Mouse (Mus musculus) CH12.LX (cell line): ENCODE results near the gene P2ry12. TPM values are rescaled to one million over a fixed set of nuclear protein-coding genes. Genes with fewer than 3 reads are reported as not detected.

Source experiments
- DNase-seq: peaks from one replicate; pipeline ENCODE4 v3.0.0-alpha.2; 2013; ENCODE audit errors: extremely low read depth
- H3K27ac ChIP-seq: 2 replicates; pipeline ENCODE4 v1.5.1; 2012; ENCODE audit warnings: low read depth, mild to moderate bottlenecking, control low read depth, moderate library complexity; ENCODE audit not compliant: insufficient read depth
- H3K27me3 ChIP-seq: replicated peaks from 2 replicates; pipeline ENCODE3; 2012; ENCODE audit warnings: inconsistent platforms
- H3K36me3 ChIP-seq, 2 experiments: replicated peaks in 1 of 2; 2 replicates each; pipeline versions ENCODE3 to v1.6.1; 2012; ENCODE audit warnings: inconsistent platforms in 1 of 2, low read length in 1 of 2, mild to moderate bottlenecking in 1 of 2, mixed read lengths in 1 of 2, moderate library complexity in 1 of 2; ENCODE audit not compliant: control insufficient read depth in 1 of 2, insufficient read depth in 1 of 2
- H3K4me1 ChIP-seq, 2 experiments: 2 replicates each; pipeline ENCODE4 v1.6.1; 2012; ENCODE audit warnings: inconsistent platforms in 1 of 2, moderate library complexity in 1 of 2; ENCODE audit not compliant: insufficient read depth in 2 of 2, control insufficient read depth in 1 of 2
- H3K4me2 ChIP-seq: 2 replicates; pipeline ENCODE4 v1.6.1; 2012; ENCODE audit warnings: low read depth, mild to moderate bottlenecking, control low read depth; ENCODE audit not compliant: poor library complexity, insufficient read depth, severe bottlenecking
- H3K4me3 ChIP-seq, 3 experiments: fragments of 150-350 bp in 1 of 3; sonication (generic) in 1 of 3; replicated peaks in 1 of 3; 2 replicates each; pipeline versions ENCODE3 to v1.5.1; 2011 to 2012; ENCODE audit warnings: low read depth in 2 of 3, low read length in 2 of 3, mild to moderate bottlenecking in 2 of 3, moderate library complexity in 2 of 3, control low read depth in 1 of 3, improper control_type of control experiment in 1 of 3, inconsistent platforms in 1 of 3, mixed read lengths in 1 of 3; ENCODE audit not compliant: poor library complexity in 1 of 3
- H3K79me2 ChIP-seq: replicated peaks from 2 replicates; pipeline ENCODE4 v1.6.1; 2012; ENCODE audit warnings: mild to moderate bottlenecking, moderate library complexity; ENCODE audit not compliant: control insufficient read depth, poor library complexity, insufficient read depth, severe bottlenecking; ENCODE audit errors: extremely low read depth
- H3K9ac ChIP-seq: 2 replicates; pipeline ENCODE4 v1.6.1; 2012; ENCODE audit warnings: low read depth, mild to moderate bottlenecking, control low read depth, moderate library complexity; ENCODE audit not compliant: insufficient read depth
- H3K9me3 ChIP-seq: replicated peaks from 2 replicates; pipeline ENCODE3; 2012; ENCODE audit warnings: low read length, inconsistent platforms, mixed read lengths
- CHD1 ChIP-seq: IDR thresholded peaks from 2 replicates; pipeline ENCODE4 v1.6.1; 2012; ENCODE audit warnings: low read depth, low read length, improper control_type of control experiment, inconsistent platforms
- CTCF ChIP-seq, 2 experiments: IDR thresholded peaks in 1 of 2; conservative IDR thresholded peaks in 1 of 2; 2 replicates each; pipeline ENCODE4 v1.5.1; 2011 to 2012; ENCODE audit warnings: low read depth in 2 of 2, low read length in 2 of 2, improper control_type of control experiment in 1 of 2, inconsistent platforms in 1 of 2, mild to moderate bottlenecking in 1 of 2, moderate library complexity in 1 of 2
- ELF1 ChIP-seq: IDR thresholded peaks from 2 replicates; pipeline ENCODE4 v1.6.1; 2014; ENCODE audit warnings: low read depth, mild to moderate bottlenecking, inconsistent platforms, low read length, improper control_type of control experiment
- EP300 ChIP-seq: IDR thresholded peaks from 2 replicates; pipeline ENCODE4 v1.6.1; 2011; ENCODE audit warnings: low read length, improper control_type of control experiment
- HCFC1 ChIP-seq: IDR thresholded peaks from 2 replicates; pipeline ENCODE4 v1.6.1; 2012; ENCODE audit warnings: low read depth, mild to moderate bottlenecking, inconsistent platforms, low read length, improper control_type of control experiment
- IRF4 ChIP-seq: IDR thresholded peaks from 2 replicates; pipeline ENCODE4 v1.6.1; 2014; ENCODE audit warnings: low read depth, mild to moderate bottlenecking, inconsistent platforms, low read length, improper control_type of control experiment
- JUN ChIP-seq: IDR thresholded peaks from 2 replicates; pipeline ENCODE4 v1.6.1; 2011; ENCODE audit warnings: low read depth, mild to moderate bottlenecking, low read length, improper control_type of control experiment, moderate library complexity; ENCODE audit not compliant: insufficient read depth
- MAFK ChIP-seq: IDR thresholded peaks from 2 replicates; pipeline ENCODE4 v1.6.1; 2011; ENCODE audit warnings: low read length, improper control_type of control experiment; ENCODE audit not compliant: insufficient replicate concordance
- MAZ ChIP-seq: IDR thresholded peaks from 2 replicates; pipeline ENCODE4 v1.6.1; 2012; ENCODE audit warnings: low read depth, mild to moderate bottlenecking, inconsistent platforms, low read length, improper control_type of control experiment, moderate library complexity
- MEF2A ChIP-seq: IDR thresholded peaks from 2 replicates; pipeline ENCODE4 v1.6.1; 2014; ENCODE audit warnings: low read depth, mild to moderate bottlenecking, inconsistent platforms, low read length, improper control_type of control experiment, borderline replicate concordance
- MYC ChIP-seq: IDR thresholded peaks from 2 replicates; pipeline ENCODE4 v1.6.1; 2011; ENCODE audit warnings: low read depth, mild to moderate bottlenecking, improper control_type of control experiment, low read length
- POLR2AphosphoS2 ChIP-seq: IDR thresholded peaks from 2 replicates; pipeline ENCODE4 v1.6.1; 2011; ENCODE audit warnings: low read depth, low read length, improper control_type of control experiment
- RAD21 ChIP-seq: IDR thresholded peaks from 2 replicates; pipeline ENCODE4 v1.6.1; 2011; ENCODE audit warnings: low read depth, mild to moderate bottlenecking, low read length, improper control_type of control experiment, moderate library complexity
- RCOR1 ChIP-seq: conservative IDR thresholded peaks from 2 replicates; pipeline ENCODE4 v1.6.1; 2012; ENCODE audit warnings: low read depth, mild to moderate bottlenecking, inconsistent platforms, low read length, improper control_type of control experiment
- SIN3A ChIP-seq: IDR thresholded peaks from 2 replicates; pipeline ENCODE4 v1.6.1; 2012; ENCODE audit warnings: low read length, improper control_type of control experiment, inconsistent platforms
- SMC3 ChIP-seq: IDR thresholded peaks from 2 replicates; pipeline ENCODE4 v1.6.1; 2011; ENCODE audit warnings: low read depth, low read length, improper control_type of control experiment
- USF2 ChIP-seq: conservative IDR thresholded peaks from 2 replicates; pipeline ENCODE4 v1.6.1; 2011; ENCODE audit warnings: low read depth, low read length, improper control_type of control experiment
- ZC3H11A ChIP-seq: IDR thresholded peaks from 2 replicates; pipeline ENCODE4 v1.6.1; 2012; ENCODE audit warnings: low read depth, mild to moderate bottlenecking, inconsistent platforms, low read length, improper control_type of control experiment
- ZKSCAN1 ChIP-seq: IDR thresholded peaks from 2 replicates; pipeline ENCODE4 v1.6.1; 2012; ENCODE audit warnings: low read depth, inconsistent platforms, low read length, improper control_type of control experiment, borderline replicate concordance
- ZMIZ1 ChIP-seq: IDR thresholded peaks from 2 replicates; pipeline ENCODE4 v1.6.1; 2012; ENCODE audit warnings: low read depth, mild to moderate bottlenecking, inconsistent platforms, low read length, improper control_type of control experiment
- dilution Hi-C: fragments of 300-500 bp; cut with MboI; formaldehyde crosslinking; loops from 2 replicates; pipeline ENCODE4 v1.14.3; 2020; ENCODE audit warnings: low sequenced_read_pairs; ENCODE audit not compliant: extremely low pct_unique_long_range_greater_than_20kb, extremely low pct_ligation_motif_present
- in situ Hi-C: fragments of 300-500 bp; cut with MboI; formaldehyde crosslinking; loops from 3 replicates; pipeline ENCODE4 v1.14.3; 2019; ENCODE audit warnings: low sequenced_read_pairs, low pct_ligation_motif_present, low pct_unique_long_range_greater_than_20kb, mixed read lengths
- polyA plus RNA-seq: library from polyadenylated mRNA; unstranded; fragments of >175 nt; gene quantifications from 2 replicates; pipeline ENCODE4 v1.2.1, GENCODE M21; 2012; ENCODE audit warnings: low read depth; ENCODE audit not compliant: insufficient read length
- total RNA-seq, 2 experiments: library from RNA; depleted of rRNA; stranded (reverse); fragments of 300-350 nt in 1 of 2; fragments of >200 nt in 1 of 2; gene quantifications; 2 replicates each; pipeline ENCODE4 v1.2.3; 2012 to 2014

P2ry12 gene
- total and polyA plus RNA-seq, 3 experiments: 0.30 to 0.97 (median 0.33) TPM

- no peak overlapping the region for H3K4me3 ChIP-seq
- H3K4me2 ChIP-seq: no peak overlapping the region
- H3K27me3 ChIP-seq: no peaks in the 10 kb centered on the region
- H3K9me3 ChIP-seq: no peaks in the 10 kb centered on the region
- peaks cover 0 to 6% of the 10 kb centered on the region in 2 experiments; a peak in 1 of 4 replicates for H3K4me1 ChIP-seq
- TF ChIP-seq USF2: no peak
- no peak; the same call in 1 of the 2 replicates for TF ChIP-seq RAD21
- TF ChIP-seq CHD1: no peak
- no peak for TF ChIP-seq ZC3H11A
- no peak for TF ChIP-seq POLR2AphosphoS2
- TF ChIP-seq ELF1: no peak
- TF ChIP-seq ZKSCAN1: no peak
- TF ChIP-seq CTCF (conservative IDR thresholded peaks at IDR 0.05 in 1 of 2, IDR thresholded peaks at IDR 0.05 in 1 of 2; ENCODE audit: low read depth in 2 of 2, low read length in 2 of 2): no peak
- TF ChIP-seq ZMIZ1: no peak
- dilution Hi-C loops: no loop called here
- no peak overlapping the region for H3K9ac ChIP-seq
- in situ Hi-C loops: loop anchor here (10.0 kb wide), 1 partner anchor 144 kb away; no protein-coding TSS in a partner anchor
- no peaks in the 10 kb centered on the region for H3K36me3 ChIP-seq
- no peaks in the 10 kb centered on the region for H3K79me2 ChIP-seq
- DNase-seq: no peak
- H3K27ac ChIP-seq: no peak overlapping the region
Measured at GRCm38 (mm10) chr3:59181134-59181533, 81.5 kb downstream of the P2ry12 start.

- Histone ChIP-seq H3K27me3 (no peaks in the 10 kb centered on the region), H3K9me3 (no peaks in the 10 kb centered on the region), H3K4me3 (no peak overlapping the region), H3K9ac (no peak overlapping the region), H3K4me1 (peaks cover 0 to 17% of the 10 kb centered on the region in 2 experiments; a peak in 2 of 4 replicates), H3K36me3 (no peaks in the 10 kb centered on the region), H3K27ac (no peak overlapping the region), H3K79me2 (no peaks in the 10 kb centered on the region), H3K4me2 (no peak overlapping the region)
- dilution Hi-C loops (no loop called here), in situ Hi-C loops (no loop called here)
- no peak for DNase-seq
- no peak for TF ChIP-seq HCFC1
- no peak for TF ChIP-seq CHD1
- TF ChIP-seq ZC3H11A: no peak
- TF ChIP-seq MEF2A: no peak
- TF ChIP-seq SMC3: no peak
- no peak for TF ChIP-seq EP300
- no peak for TF ChIP-seq ELF1
- no peak for TF ChIP-seq MAZ
- no peak for TF ChIP-seq RCOR1
- TF ChIP-seq IRF4: no peak
- no peak for TF ChIP-seq JUN
- no peak for TF ChIP-seq POLR2AphosphoS2
- TF ChIP-seq SIN3A: no peak
- no peak for TF ChIP-seq ZMIZ1
- TF ChIP-seq MAFK: no peak
- TF ChIP-seq MYC: no peak
- TF ChIP-seq ZKSCAN1: no peak
- no peak for TF ChIP-seq USF2
Measured at GRCm38 (mm10) chr3:59176871-59177270, 85.8 kb downstream of the P2ry12 start.
